Mouse (Mus musculus): ENCODE measurements around the gene Clic3.

Gene Clic3

GRCm38 (mm10) chr2:25442682-25443081 lies 14.0 kb upstream of the Clic3 start:
- DNase-seq (ENCODE audit: low spot score in 2 of 2): no peak

GRCm38 (mm10) chr2:25450853-25451647 lies 5.6 kb upstream of the Clic3 start:
- no peak for DNase-seq (ENCODE audit: low spot score in 2 of 2)

GRCm38 (mm10) chr2:25452951-25453350 lies 3.7 kb upstream of the Clic3 start:
- DNase-seq (ENCODE audit: low spot score in 2 of 2): no peak

- DNase-seq (ENCODE audit: low spot score in 2 of 2): no peak
These were observed 621 bp downstream of the Clic3 start for GRCm38 (mm10) chr2:25457022-25457896.

- DNase-seq (ENCODE audit: low spot score in 2 of 2): peak; percentile 34 to 73
These were observed 2.3 kb downstream of the Clic3 start for GRCm38 (mm10) chr2:25458911-25459310.

GRCm38 (mm10) chr2:25460135-25460534 lies 3.5 kb downstream of the Clic3 start:
- DNase-seq (ENCODE audit: low spot score in 2 of 2): no peak

GRCm38 (mm10) chr2:25460551-25461309 lies 4.1 kb downstream of the Clic3 start, which contains the start of gene Paxx:
Gene Paxx, minus strand, starts transcription at chr2:25461094.
- peak; percentile 90 to 91 for DNase-seq (ENCODE audit: low spot score in 2 of 2)

GRCm38 (mm10) chr2:25461407-25461806 lies 4.8 kb downstream of the Clic3 start:
- no peak for DNase-seq (ENCODE audit: low spot score in 2 of 2)

- no peak for DNase-seq (ENCODE audit: low spot score in 2 of 2)
These were observed 7.0 kb downstream of the Clic3 start for GRCm38 (mm10) chr2:25463630-25464029.

- DNase-seq (ENCODE audit: low spot score in 2 of 2): no peak
These were observed 8.6 kb downstream of the Clic3 start for GRCm38 (mm10) chr2:25465256-25465655.

- DNase-seq (ENCODE audit: low spot score in 2 of 2): no peak
These were observed 9.4 kb downstream of the Clic3 start for GRCm38 (mm10) chr2:25465816-25466635.

GRCm38 (mm10) chr2:25467606-25468303 lies 11.1 kb downstream of the Clic3 start:
- no peak for DNase-seq (ENCODE audit: low spot score in 2 of 2)

- no peak for DNase-seq (ENCODE audit: low spot score in 2 of 2)
These were observed 12.6 kb downstream of the Clic3 start for GRCm38 (mm10) chr2:25468962-25469915.

GRCm38 (mm10) chr2:25469969-25470368 lies 13.3 kb downstream of the Clic3 start, which contains the start of gene Ptgds:
Gene Ptgds, minus strand, starts transcription at chr2:25470046.
- DNase-seq (ENCODE audit: low spot score in 2 of 2): no peak

- DNase-seq (ENCODE audit: low spot score in 2 of 2): no peak
These were observed 15.9 kb downstream of the Clic3 start for GRCm38 (mm10) chr2:25472550-25472949.

GRCm38 (mm10) chr2:25477541-25477940 lies 20.9 kb downstream of the Clic3 start:
- DNase-seq (ENCODE audit: low spot score in 2 of 2): no peak

GRCm38 (mm10) chr2:25477967-25478675 lies 21.5 kb downstream of the Clic3 start:
- no peak for DNase-seq (ENCODE audit: low spot score in 2 of 2)

GRCm38 (mm10) chr2:25479551-25480311 lies 23.1 kb downstream of the Clic3 start:
- no peak for DNase-seq (ENCODE audit: low spot score in 2 of 2)
